Mouse (Mus musculus) myocyte (in vitro differentiated cells): Measurements from ENCODE around the gene Vps9d1. TPM values are rescaled to one million over a fixed set of nuclear protein-coding genes. Genes with fewer than 3 reads are reported as not detected.
"Not testable (repeated sequence)": the region's sequence is repeated elsewhere in the genome, so short reads cannot be mapped to it uniquely, and the experiment has no call there.

Experiments
- H3K27me3 ChIP-seq: one replicate; pipeline ENCODE4 v1.6.1; 2011; ENCODE audit not compliant: control insufficient read depth, insufficient read depth, insufficient read length
- H3K36me3 ChIP-seq: one replicate; pipeline ENCODE4 v1.6.1; 2011; ENCODE audit not compliant: control insufficient read depth, insufficient read depth
- H3K4me2 ChIP-seq: one replicate; pipeline ENCODE4 v1.6.1; 2011; ENCODE audit warnings: low read depth, control low read depth
- H3K4me3 ChIP-seq: one replicate; pipeline ENCODE4 v1.5.1; 2011; ENCODE audit warnings: mild to moderate bottlenecking, control low read depth, moderate library complexity
- H3K79me2 ChIP-seq: one replicate; pipeline ENCODE4 v1.6.1; 2011; ENCODE audit not compliant: control insufficient read depth, insufficient read depth
- H3ac ChIP-seq: one replicate; pipeline ENCODE4 v1.6.1; 2011; ENCODE audit not compliant: control insufficient read depth, insufficient read length
- CEBPB ChIP-seq: IDR thresholded peaks from 2 replicates; pipeline ENCODE4 v1.6.1; 2011; ENCODE audit warnings: mild to moderate bottlenecking, moderate library complexity; ENCODE audit not compliant: poor library complexity, insufficient read depth, severe bottlenecking
- E2F4 ChIP-seq: IDR thresholded peaks from one replicate; pipeline ENCODE4 v1.6.1; 2011; ENCODE audit warnings: mild to moderate bottlenecking, control low read depth, moderate library complexity; ENCODE audit not compliant: insufficient read depth
- MAX ChIP-seq: IDR thresholded peaks from one replicate; pipeline ENCODE4 v1.6.1; 2011; ENCODE audit warnings: low read depth, mild to moderate bottlenecking, control low read depth
- MYOD1 ChIP-seq, 3 experiments: IDR thresholded peaks; one replicate each; pipeline ENCODE4 v1.6.1; 2011; ENCODE audit warnings: control low read depth in 2 of 3, low read depth in 2 of 3, mild to moderate bottlenecking in 2 of 3, moderate library complexity in 1 of 3; ENCODE audit not compliant: insufficient read length in 2 of 3, control insufficient read depth in 1 of 3
- MYOG ChIP-seq, 3 experiments: IDR thresholded peaks; one replicate each; pipeline ENCODE4 v1.6.1; 2011; ENCODE audit warnings: control low read depth in 2 of 3, low read depth in 2 of 3, mild to moderate bottlenecking in 2 of 3; ENCODE audit not compliant: insufficient read length in 2 of 3, control insufficient read depth in 1 of 3, insufficient read depth in 1 of 3
- POLR2A ChIP-seq: IDR thresholded peaks from one replicate; pipeline ENCODE4 v1.6.1; 2011; ENCODE audit warnings: low read depth, mild to moderate bottlenecking, control low read depth, moderate library complexity; ENCODE audit not compliant: insufficient read length
- POLR2AphosphoS2 ChIP-seq: IDR thresholded peaks from one replicate; pipeline ENCODE4 v1.6.1; 2011; ENCODE audit warnings: low read depth, control low read depth; ENCODE audit not compliant: insufficient read length
- REST ChIP-seq: IDR thresholded peaks from one replicate; pipeline ENCODE4 v1.6.1; 2011; ENCODE audit warnings: mild to moderate bottlenecking, control low read depth, moderate library complexity; ENCODE audit not compliant: insufficient read depth, insufficient read length
- SRF ChIP-seq: IDR thresholded peaks from one replicate; pipeline ENCODE4 v1.6.1; 2011; ENCODE audit warnings: low read depth; ENCODE audit not compliant: control insufficient read depth, insufficient read length
- TCF12 ChIP-seq: IDR thresholded peaks from one replicate; pipeline ENCODE4 v1.6.1; 2011; ENCODE audit warnings: mild to moderate bottlenecking, control low read depth; ENCODE audit not compliant: poor library complexity, insufficient read depth, severe bottlenecking
- TCF3 ChIP-seq: IDR thresholded peaks from one replicate; pipeline ENCODE4 v1.6.1; 2011; ENCODE audit warnings: low read depth, control low read depth; ENCODE audit not compliant: insufficient read length
- USF1 ChIP-seq: IDR thresholded peaks from one replicate; pipeline ENCODE4 v1.6.1; 2011; ENCODE audit warnings: low read depth, mild to moderate bottlenecking, control low read depth, moderate library complexity
- polyA plus RNA-seq: library from polyadenylated mRNA; unstranded; fragments of >200 nt; fragmentation: generic; extraction: Trizol; gene quantifications from one replicate; pipeline ENCODE4 v1.2.1, GENCODE M21; 2012; ENCODE audit warnings: missing spikeins

Vps9d1 gene
- polyA plus RNA-seq, 1 experiment: 12.7 TPM

GRCm38 (mm10) chr8:123290679-123291078, 36.5 kb upstream of the Vps9d1 start:
- Histone ChIP-seq H3K4me2 (no peak overlapping the region), H3K4me3 (no peak overlapping the region), H3K27me3 (no peaks in the 10 kb centered on the region), H3ac (no peak overlapping the region), H3K36me3 (no peaks in the 10 kb centered on the region), H3K79me2 (no peaks in the 10 kb centered on the region)
- TF ChIP-seq E2F4 (no peak), CEBPB (no peak), TCF12 (no peak), POLR2AphosphoS2 (no peak), MYOD1 (IDR thresholded peaks at IDR 0.05; ENCODE audit: control insufficient read depth in 1 of 3, insufficient read length in 2 of 3, low read depth in 2 of 3) (no peak)

- Histone ChIP-seq H3K4me2 (no peak overlapping the region), H3ac (no peak overlapping the region), H3K27me3 (no peaks in the 10 kb centered on the region), H3K4me3 (no peak overlapping the region), H3K36me3 (no peaks in the 10 kb centered on the region), H3K79me2 (no peaks in the 10 kb centered on the region)
- TF ChIP-seq REST: no peak
- TF ChIP-seq MYOD1 (IDR thresholded peaks at IDR 0.05; ENCODE audit: control insufficient read depth in 1 of 3, insufficient read length in 2 of 3, low read depth in 2 of 3): no peak
- TF ChIP-seq TCF3: no peak
- TF ChIP-seq MAX: no peak
- no peak for TF ChIP-seq SRF
- no peak for TF ChIP-seq POLR2A
- TF ChIP-seq E2F4: no peak
Measured at GRCm38 (mm10) chr8:123290166-123290565, 36.0 kb upstream of the Vps9d1 start.

- Histone ChIP-seq H3K4me2 (no peak overlapping the region), H3K36me3 (no peaks in the 10 kb centered on the region), H3K27me3 (no peaks in the 10 kb centered on the region), H3K79me2 (no peaks in the 10 kb centered on the region), H3K4me3 (no peak overlapping the region), H3ac (no peak overlapping the region)
- TF ChIP-seq REST: no peak
- no peak for TF ChIP-seq CEBPB
- TF ChIP-seq MYOD1 (IDR thresholded peaks at IDR 0.05; ENCODE audit: control insufficient read depth in 1 of 3, insufficient read length in 2 of 3, low read depth in 2 of 3): no peak
- no peak for TF ChIP-seq TCF3
- TF ChIP-seq MYOG (IDR thresholded peaks at IDR 0.05; ENCODE audit: control insufficient read depth in 1 of 3, insufficient read depth in 1 of 3, insufficient read length in 2 of 3, low read depth in 2 of 3): no peak
- TF ChIP-seq MAX: no peak
- TF ChIP-seq USF1: no peak
- TF ChIP-seq E2F4: no peak
- no peak for TF ChIP-seq POLR2A
- TF ChIP-seq SRF: no peak
- no peak for TF ChIP-seq TCF12
- TF ChIP-seq POLR2AphosphoS2: no peak
Measured at GRCm38 (mm10) chr8:123287362-123287761, 33.2 kb upstream of the Vps9d1 start.

- Histone ChIP-seq H3K36me3 (no peaks in the 10 kb centered on the region), H3K4me3 (no peak overlapping the region), H3K79me2 (no peaks in the 10 kb centered on the region), H3ac (no peak overlapping the region), H3K27me3 (no peaks in the 10 kb centered on the region), H3K4me2 (no peak overlapping the region)
- TF ChIP-seq TCF3: no peak
- no peak for TF ChIP-seq MAX
- no peak for TF ChIP-seq E2F4
- TF ChIP-seq TCF12: no peak
Measured at GRCm38 (mm10) chr8:123284493-123284892, 30.3 kb upstream of the Vps9d1 start.

- H3K4me3 ChIP-seq: no peak overlapping the region
- no peak overlapping the region for H3ac ChIP-seq
- no peaks in the 10 kb centered on the region for H3K79me2 ChIP-seq
- H3K4me2 ChIP-seq: no peak overlapping the region
- H3K27me3 ChIP-seq: no peaks in the 10 kb centered on the region
- no peaks in the 10 kb centered on the region for H3K36me3 ChIP-seq
- TF ChIP-seq E2F4 (no peak), TCF3 (no peak), MYOG (IDR thresholded peaks at IDR 0.05; ENCODE audit: control insufficient read depth in 1 of 3, insufficient read depth in 1 of 3, insufficient read length in 2 of 3, low read depth in 2 of 3) (no peak), CEBPB (no peak), USF1 (no peak), MYOD1 (IDR thresholded peaks at IDR 0.05; ENCODE audit: control insufficient read depth in 1 of 3, insufficient read length in 2 of 3, low read depth in 2 of 3) (no peak), MAX (no peak), POLR2A (no peak), SRF (no peak), POLR2AphosphoS2 (no peak), REST (no peak), TCF12 (no peak)
Measured at GRCm38 (mm10) chr8:123283991-123284390, 29.8 kb upstream of the Vps9d1 start.

GRCm38 (mm10) chr8:123282994-123283393, 28.8 kb upstream of the Vps9d1 start:
- H3K27me3 ChIP-seq, H3K4me3 ChIP-seq, H3K4me2 ChIP-seq, H3K36me3 ChIP-seq, H3K79me2 ChIP-seq, H3ac ChIP-seq: not testable (repeated sequence)
